Mouse (Mus musculus): ENCODE measurements around the gene Fat1. TPM values are rescaled to one million over a fixed set of nuclear protein-coding genes. Genes with fewer than 3 reads are reported as not detected.

The Fat1 gene
- total RNA-seq, 2 experiments from 2014 or later, result 28.8 to 40.0 TPM

GRCm38 (mm10) chr8:44998275-44998674 is 63.0 kb downstream of the Fat1 start:
- intact Hi-C loops (cut with DNase I), result loop anchor here (5.0 kb wide), 1 partner anchor 61 kb away; the partner anchor contains the start of gene Fat1
- DNase-seq (ENCODE audit: low spot score in 2 of 2), result no peak

GRCm38 (mm10) chr8:44998681-44999277 is 63.5 kb downstream of the Fat1 start:
- intact Hi-C loops (cut with DNase I), result loop anchor here (5.0 kb wide), 1 partner anchor 61 kb away; the partner anchor contains the start of gene Fat1
- peak; percentile 30 to 49 for DNase-seq (ENCODE audit: low spot score in 2 of 2)

- no peak for DNase-seq (ENCODE audit: low spot score in 2 of 2)
- intact Hi-C loops (cut with DNase I), result no loop called here
These were observed 66.4 kb downstream of the Fat1 start for GRCm38 (mm10) chr8:45001577-45002197.

- intact Hi-C loops (cut with DNase I), result no loop called here
- no peak for DNase-seq (ENCODE audit: low spot score in 2 of 2)
These were observed 67.4 kb downstream of the Fat1 start for GRCm38 (mm10) chr8:45002686-45003085.

- DNase-seq (ENCODE audit: low spot score in 2 of 2), result no peak
- intact Hi-C loops (cut with DNase I), result no loop called here
These were observed 68.8 kb downstream of the Fat1 start for GRCm38 (mm10) chr8:45004021-45004420.

- intact Hi-C loops (cut with DNase I), result loop anchor here (5.0 kb wide), 1 partner anchor 73 kb away; the partner anchor contains the start of gene Fat1
- peak; percentile 27 to 39 for DNase-seq (ENCODE audit: low spot score in 2 of 2)
These were observed 75.4 kb downstream of the Fat1 start for GRCm38 (mm10) chr8:45010685-45011084.

GRCm38 (mm10) chr8:45011774-45012173 is 76.5 kb downstream of the Fat1 start:
- DNase-seq (ENCODE audit: low spot score in 2 of 2), result no peak
- intact Hi-C loops (cut with DNase I), result loop anchor here (5.0 kb wide), 1 partner anchor 74 kb away; the partner anchor contains the start of gene Fat1

GRCm38 (mm10) chr8:45013852-45014251 is 78.6 kb downstream of the Fat1 start:
- intact Hi-C loops (cut with DNase I), result loop anchor here (5.0 kb wide), 1 partner anchor 77 kb away; the partner anchor contains the start of gene Fat1
- no peak for DNase-seq (ENCODE audit: low spot score in 2 of 2)

GRCm38 (mm10) chr8:45014498-45015067 is 79.3 kb downstream of the Fat1 start:
- no peak for DNase-seq (ENCODE audit: low spot score in 2 of 2)
- intact Hi-C loops (cut with DNase I), result loop anchor here (5.0 kb wide), 1 partner anchor 77 kb away; the partner anchor contains the start of gene Fat1

- no peak for DNase-seq (ENCODE audit: low spot score in 2 of 2)
- intact Hi-C loops (cut with DNase I), result no loop called here
These were observed 80.6 kb downstream of the Fat1 start for GRCm38 (mm10) chr8:45015876-45016275.

- DNase-seq (ENCODE audit: low spot score in 2 of 2), result no peak
- intact Hi-C loops (cut with DNase I), result no loop called here
These were observed 84.0 kb downstream of the Fat1 start for GRCm38 (mm10) chr8:45019241-45019640.

GRCm38 (mm10) chr8:45021171-45021570 is 85.9 kb downstream of the Fat1 start:
- intact Hi-C loops (cut with DNase I), result no loop called here
- no peak for DNase-seq (ENCODE audit: low spot score in 2 of 2)

GRCm38 (mm10) chr8:45021911-45022665 is 86.8 kb downstream of the Fat1 start:
- DNase-seq (ENCODE audit: low spot score in 2 of 2), result peak; percentile 61 to 75
- intact Hi-C loops (cut with DNase I), result no loop called here

- DNase-seq (ENCODE audit: low spot score in 2 of 2), result no peak
- intact Hi-C loops (cut with DNase I), result no loop called here
These were observed 92.8 kb downstream of the Fat1 start for GRCm38 (mm10) chr8:45028081-45028497.

GRCm38 (mm10) chr8:45038350-45038749 is 103.1 kb downstream of the Fat1 start:
- intact Hi-C loops (cut with DNase I), result no loop called here
- no peak for DNase-seq (ENCODE audit: low spot score in 2 of 2)

- no peak for DNase-seq (ENCODE audit: low spot score in 2 of 2)
- intact Hi-C loops (cut with DNase I), result no loop called here
These were observed 108.9 kb downstream of the Fat1 start for GRCm38 (mm10) chr8:45044160-45044559.

GRCm38 (mm10) chr8:45050451-45050850 is 115.2 kb downstream of the Fat1 start:
- no peak for DNase-seq (ENCODE audit: low spot score in 2 of 2)
- intact Hi-C loops (cut with DNase I), result no loop called here

- no peak for DNase-seq (ENCODE audit: low spot score in 2 of 2)
- intact Hi-C loops (cut with DNase I), result no loop called here
These were observed 116.0 kb downstream of the Fat1 start for GRCm38 (mm10) chr8:45051236-45051635.

GRCm38 (mm10) chr8:45052205-45052604 is 117.0 kb downstream of the Fat1 start:
- intact Hi-C loops (cut with DNase I), result no loop called here
- no peak for DNase-seq (ENCODE audit: low spot score in 2 of 2)

- DNase-seq (ENCODE audit: low spot score in 2 of 2), result no peak
- intact Hi-C loops (cut with DNase I), result no loop called here
These were observed 117.4 kb downstream of the Fat1 start for GRCm38 (mm10) chr8:45052618-45053017.
